Mouse (Mus musculus): ENCODE data around the gene Proser2. TPM values are rescaled to one million over a fixed set of nuclear protein-coding genes. Genes with fewer than 3 reads are reported as not detected.
A peak's percentile ranks its signal among the peaks of the same experiment; 100 is the strongest.

Proser2 gene
- polyA plus RNA-seq, 1 experiment from 2014 or later = 8.8 TPM

- peak; percentile 16; the same call in 1 of the 2 replicates for ATAC-seq (ENCODE audit: low FRiP score, low read depth)
- no peak overlapping the region for H3K27ac ChIP-seq
- WGBS = 66% methylated on average over 19 of the region's 19 CpGs
Observed at GRCm38 (mm10) chr2:6085622-6086530, 44.1 kb downstream of the Proser2 start.

GRCm38 (mm10) chr2:6083696-6084095, 46.3 kb downstream of the Proser2 start:
- no peak for ATAC-seq (ENCODE audit: low FRiP score, low read depth)
- whole genome bisulfite sequencing = 89% methylated on average over 1 of the region's 1 CpGs

More at GRCm38 (mm10) chr2:6085622-6086530, 44.1 kb downstream of the Proser2 start:
- Histone ChIP-seq H3K36me3 (no peaks in the 10 kb centered on the region), H3K9me3 (no peaks in the 10 kb centered on the region), H3K4me1 (peaks cover 23% of the 10 kb centered on the region), H3K9ac (no peak overlapping the region), H3K4me3 (no peak overlapping the region), H3K27me3 (no peaks in the 10 kb centered on the region), H3K4me2 (replicated peaks) (no peak overlapping the region)

GRCm38 (mm10) chr2:6082615-6083014, 47.4 kb downstream of the Proser2 start:
- Histone ChIP-seq H3K9me3 (no peaks in the 10 kb centered on the region), H3K4me1 (peaks cover 26% of the 10 kb centered on the region), H3K36me3 (no peaks in the 10 kb centered on the region), H3K27ac (no peak overlapping the region), H3K9ac (no peak overlapping the region), H3K4me2 (replicated peaks) (no peak overlapping the region), H3K4me3 (no peak overlapping the region), H3K27me3 (no peaks in the 10 kb centered on the region)
- 82% methylated on average over 6 of the region's 6 CpGs for WGBS
- no peak for ATAC-seq (ENCODE audit: low FRiP score, low read depth)

More at GRCm38 (mm10) chr2:6083696-6084095, 46.3 kb downstream of the Proser2 start:
- Histone ChIP-seq H3K4me1 (peaks cover 24% of the 10 kb centered on the region), H3K4me3 (no peak overlapping the region), H3K4me2 (replicated peaks) (no peak overlapping the region), H3K36me3 (no peaks in the 10 kb centered on the region), H3K9me3 (no peaks in the 10 kb centered on the region), H3K27ac (no peak overlapping the region), H3K27me3 (no peaks in the 10 kb centered on the region), H3K9ac (no peak overlapping the region)

- Histone ChIP-seq H3K4me3 (no peak overlapping the region), H3K4me2 (replicated peaks) (no peak overlapping the region), H3K36me3 (no peaks in the 10 kb centered on the region), H3K27me3 (no peaks in the 10 kb centered on the region), H3K4me1 (peaks cover 17% of the 10 kb centered on the region), H3K27ac (no peak overlapping the region), H3K9me3 (no peaks in the 10 kb centered on the region), H3K9ac (no peak overlapping the region)
- 56% methylated on average over 8 of the region's 8 CpGs for WGBS
- ATAC-seq (ENCODE audit: low FRiP score, low read depth) = no peak
Observed at GRCm38 (mm10) chr2:6081108-6081507, 48.9 kb downstream of the Proser2 start.

GRCm38 (mm10) chr2:6080037-6080436, 50.0 kb downstream of the Proser2 start:
- no peaks in the 10 kb centered on the region for H3K9me3 ChIP-seq
- H3K4me3 ChIP-seq = no peak overlapping the region
- H3K27me3 ChIP-seq = no peaks in the 10 kb centered on the region
- H3K4me1 ChIP-seq = peaks cover 15% of the 10 kb centered on the region
- 77% methylated on average over 1 of the region's 1 CpGs for WGBS
- ATAC-seq (ENCODE audit: low FRiP score, low read depth) = no peak
- H3K36me3 ChIP-seq = no peaks in the 10 kb centered on the region
- no peak overlapping the region for H3K9ac ChIP-seq
- no peak overlapping the region for H3K27ac ChIP-seq
- no peak overlapping the region for H3K4me2 ChIP-seq (replicated peaks)

GRCm38 (mm10) chr2:6075530-6075896, 54.5 kb downstream of the Proser2 start:
- peaks cover 14% of the 10 kb centered on the region for H3K4me1 ChIP-seq
- no peak overlapping the region for H3K4me3 ChIP-seq
- no peaks in the 10 kb centered on the region for H3K9me3 ChIP-seq
- H3K4me2 ChIP-seq (replicated peaks) = no peak overlapping the region
- H3K27ac ChIP-seq = peak overlapping the region; percentile 33; the same call in 1 of the 2 replicates
- no peak overlapping the region for H3K9ac ChIP-seq
- no peaks in the 10 kb centered on the region for H3K36me3 ChIP-seq
- WGBS = 24% methylated on average over 1 of the region's 1 CpGs
- no peak for ATAC-seq (ENCODE audit: low FRiP score, low read depth)
- H3K27me3 ChIP-seq = no peaks in the 10 kb centered on the region

- Histone ChIP-seq H3K27me3 (no peaks in the 10 kb centered on the region), H3K27ac (peak overlapping the region; percentile 33; the same call in 1 of the 2 replicates), H3K4me1 (peaks cover 14% of the 10 kb centered on the region), H3K4me2 (replicated peaks) (no peak overlapping the region), H3K9ac (no peak overlapping the region), H3K4me3 (no peak overlapping the region), H3K9me3 (no peaks in the 10 kb centered on the region), H3K36me3 (no peaks in the 10 kb centered on the region)
- peak; percentile 45; the same call in 1 of the 2 replicates for ATAC-seq (ENCODE audit: low FRiP score, low read depth)
- 40% methylated on average over 10 of the region's 10 CpGs for WGBS
Observed at GRCm38 (mm10) chr2:6074891-6075529, 55.0 kb downstream of the Proser2 start.

- Histone ChIP-seq H3K36me3 (no peaks in the 10 kb centered on the region), H3K27ac (no peak overlapping the region), H3K9me3 (no peaks in the 10 kb centered on the region), H3K4me3 (no peak overlapping the region), H3K9ac (no peak overlapping the region), H3K4me1 (peaks cover 13% of the 10 kb centered on the region), H3K4me2 (replicated peaks) (no peak overlapping the region), H3K27me3 (no peaks in the 10 kb centered on the region)
- WGBS = 67% methylated on average over 7 of the region's 7 CpGs
- ATAC-seq (ENCODE audit: low FRiP score, low read depth) = no peak
Observed at GRCm38 (mm10) chr2:6072685-6073260, 57.2 kb downstream of the Proser2 start.

- Histone ChIP-seq H3K9me3 (no peaks in the 10 kb centered on the region), H3K36me3 (no peaks in the 10 kb centered on the region), H3K9ac (no peak overlapping the region), H3K4me1 (peaks cover 8% of the 10 kb centered on the region), H3K27me3 (no peaks in the 10 kb centered on the region), H3K27ac (no peak overlapping the region), H3K4me2 (replicated peaks) (no peak overlapping the region), H3K4me3 (no peak overlapping the region)
- ATAC-seq (ENCODE audit: low FRiP score, low read depth) = no peak
- WGBS = 60% methylated on average over 11 of the region's 11 CpGs
Observed at GRCm38 (mm10) chr2:6071598-6072440, 58.2 kb downstream of the Proser2 start.

GRCm38 (mm10) chr2:6070925-6071324, 59.1 kb downstream of the Proser2 start:
- no peak for ATAC-seq (ENCODE audit: low FRiP score, low read depth)
- H3K27me3 ChIP-seq = no peaks in the 10 kb centered on the region
- no peaks in the 10 kb centered on the region for H3K9me3 ChIP-seq
- H3K27ac ChIP-seq = no peak overlapping the region
- peaks cover 8% of the 10 kb centered on the region for H3K4me1 ChIP-seq
- no peak overlapping the region for H3K9ac ChIP-seq
- H3K36me3 ChIP-seq = no peaks in the 10 kb centered on the region
- H3K4me2 ChIP-seq (replicated peaks) = no peak overlapping the region
- whole genome bisulfite sequencing = 40% methylated on average over 11 of the region's 11 CpGs
- no peak overlapping the region for H3K4me3 ChIP-seq

- Histone ChIP-seq H3K9me3 (no peaks in the 10 kb centered on the region), H3K4me1 (no peaks in the 10 kb centered on the region), H3K9ac (no peak overlapping the region), H3K4me2 (replicated peaks) (no peak overlapping the region), H3K27me3 (no peaks in the 10 kb centered on the region), H3K36me3 (no peaks in the 10 kb centered on the region), H3K27ac (no peak overlapping the region), H3K4me3 (no peak overlapping the region)
- WGBS = 88% methylated on average over 6 of the region's 6 CpGs
- ATAC-seq (ENCODE audit: low FRiP score, low read depth) = no peak
Observed at GRCm38 (mm10) chr2:6067341-6067740, 62.7 kb downstream of the Proser2 start.
